Mouse (Mus musculus) midbrain, embryonic 10.5 days (tissue): Measurements from ENCODE around the gene Gm11758. TPM values are rescaled to one million over a fixed set of nuclear protein-coding genes. Genes with fewer than 3 reads are reported as not detected.
"Not testable (repeated sequence)": the region's sequence is repeated elsewhere in the genome, so short reads cannot be mapped to it uniquely, and the experiment has no call there.

Source experiments
- DNase-seq: peaks from one replicate; pipeline ENCODE4 v3.0.0-alpha.2; 2017; ENCODE audit warnings: low spot score
- H3K27ac ChIP-seq: fragments of 300-500 bp; sonication (generic); replicated peaks from 2 replicates; pipeline ENCODE4 v1.5.1; 2016; ENCODE audit warnings: mild to moderate bottlenecking
- H3K27me3 ChIP-seq: fragments of 300-500 bp; sonication (generic); 2 replicates; pipeline ENCODE4 v1.6.1; 2016; ENCODE audit warnings: low read depth, mild to moderate bottlenecking; ENCODE audit not compliant: poor library complexity, severe bottlenecking
- H3K36me3 ChIP-seq: fragments of 300-500 bp; sonication (generic); 2 replicates; pipeline ENCODE4 v1.6.1; 2016; ENCODE audit warnings: mild to moderate bottlenecking, moderate library complexity
- H3K4me1 ChIP-seq: fragments of 300-500 bp; sonication (generic); 2 replicates; pipeline ENCODE4 v1.6.1; 2016
- H3K4me3 ChIP-seq: fragments of 300-500 bp; sonication (generic); 2 replicates; pipeline ENCODE4 v1.5.1; 2016; ENCODE audit warnings: mild to moderate bottlenecking, moderate library complexity
- H3K9me3 ChIP-seq: fragments of 300-500 bp; sonication (generic); replicated peaks from 2 replicates; pipeline ENCODE4 v1.6.1; 2016; ENCODE audit warnings: mild to moderate bottlenecking
- WGBS: fragments of 180-500 bp; shearing (Covaris S2); methylation state at CpG from one replicate; pipeline ENCODE4 v1.1.7; 2016; 5-methylcytosine and 5-hydroxymethylcytosine counted together
- polyA plus RNA-seq: library from polyadenylated mRNA; unstranded; fragments of >200 nt; fragmentation: Nextera tagmentation; extraction: Ambion mirVana; gene quantifications from 2 replicates; pipeline ENCODE4 v1.2.1, GENCODE M21; 2016

Gene Gm11758
- polyA plus RNA-seq: not detected in 2 replicates

- not testable (repeated sequence) for H3K36me3 ChIP-seq, H3K4me1 ChIP-seq, DNase-seq, H3K9me3 ChIP-seq, H3K27me3 ChIP-seq, H3K27ac ChIP-seq, H3K4me3 ChIP-seq
- no CpG with 5 or more reads among the region's 4 CpGs for WGBS
These were observed at the start of gene Gm11758 for GRCm38 (mm10) chr4:73876166-73876565. Gene Gm11758 (minus strand): TSS chr4:73876266.

- H3K9me3 ChIP-seq: not testable (repeated sequence)
These were observed 44.6 kb upstream of the Gm11758 start, which contains the start of gene Gm11756 for GRCm38 (mm10) chr4:73920660-73921059. Gene Gm11756 (minus strand): TSS chr4:73920760.

GRCm38 (mm10) chr4:73905853-73906252, 29.8 kb upstream of the Gm11758 start, which contains the start of gene Gm13871:
Gene Gm13871 (minus strand): TSS chr4:73905953.
- H3K4me3 ChIP-seq, DNase-seq, H3K27me3 ChIP-seq, H3K4me1 ChIP-seq, H3K9me3 ChIP-seq, H3K27ac ChIP-seq, H3K36me3 ChIP-seq: not testable (repeated sequence)
- WGBS: no CpG with 5 or more reads among the region's 4 CpGs

More at GRCm38 (mm10) chr4:73920660-73921059, 44.6 kb upstream of the Gm11758 start, which contains the start of gene Gm11756:
- H3K4me3 ChIP-seq, H3K27me3 ChIP-seq, DNase-seq, H3K27ac ChIP-seq, H3K36me3 ChIP-seq, H3K4me1 ChIP-seq: not testable (repeated sequence)
- 86% methylated on average over 6 of the region's 6 CpGs for WGBS

DNA sequence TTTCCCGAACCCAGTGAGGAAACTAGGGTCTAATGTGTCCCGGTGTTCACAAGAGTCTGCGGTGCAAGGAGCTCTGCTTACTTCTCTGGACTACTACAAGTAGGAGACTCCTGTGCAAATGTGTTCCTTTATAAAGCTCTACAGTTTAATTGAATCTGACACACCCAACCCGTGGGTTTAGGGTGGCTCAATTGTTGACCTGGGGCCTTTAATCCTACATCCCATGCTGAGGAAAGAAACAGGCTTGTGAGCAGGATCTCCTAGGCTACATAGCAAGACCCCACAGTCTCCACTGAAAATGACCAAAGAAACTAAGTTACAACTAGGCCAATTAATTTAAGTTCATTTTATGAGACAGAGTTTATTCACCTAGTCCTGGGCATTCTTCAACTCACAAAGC, 14.9 kb upstream of the Gm11758 start, which contains the start of gene Gm11757:
Gene Gm11757, minus strand, starts transcription at position 101 of the 400 bp plus-strand sequence.
- H3K27ac ChIP-seq, H3K36me3 ChIP-seq, H3K4me1 ChIP-seq, H3K27me3 ChIP-seq, H3K4me3 ChIP-seq, DNase-seq, H3K9me3 ChIP-seq: not testable (repeated sequence)
- WGBS: no CpG with 5 or more reads among the region's 4 CpGs

GRCm38 (mm10) chr4:73826587-73826986, 49.5 kb downstream of the Gm11758 start:
- DNase-seq: no peak
- H3K4me1 ChIP-seq: no peaks in the 10 kb centered on the region
- 92% methylated on average over 3 of the region's 3 CpGs for WGBS
- no peaks in the 10 kb centered on the region for H3K36me3 ChIP-seq
- no peaks in the 10 kb centered on the region for H3K27me3 ChIP-seq
- H3K9me3 ChIP-seq: no peaks in the 10 kb centered on the region
- no peak overlapping the region for H3K4me3 ChIP-seq
- H3K27ac ChIP-seq: no peak overlapping the region

Other genes with a start within 250 kb of the Gm11758 start
- gene Gm11236, start 238.1 kb downstream of the Gm11758 start, polyA plus RNA-seq: not detected in 2 replicates
- not detected in 2 replicates for gene Gm11239, start 207.9 kb downstream of the Gm11758 start, polyA plus RNA-seq
- not detected in 2 replicates for gene Gm428, start 192.8 kb downstream of the Gm11758 start, polyA plus RNA-seq
- 0.30 and 0.35 TPM in 2 replicates for gene Rasef, start 85.3 kb downstream of the Gm11758 start, polyA plus RNA-seq
- not detected in 2 replicates for gene Gm11757, start 14.8 kb upstream of the Gm11758 start, polyA plus RNA-seq
- gene Gm13871, start 29.7 kb upstream of the Gm11758 start, polyA plus RNA-seq: not detected in 2 replicates
- gene Gm11756, start 44.5 kb upstream of the Gm11758 start, polyA plus RNA-seq: not detected in 2 replicates
- gene 2310002L09Rik, start 74.6 kb upstream of the Gm11758 start, polyA plus RNA-seq: not detected in 2 replicates
- gene Frmd3, start 137.2 kb upstream of the Gm11758 start, polyA plus RNA-seq: 1.5 and 3.1 TPM in 2 replicates